Mouse (Mus musculus) small intestine, adult 2 months (tissue): Measurements from ENCODE around the gene Rgn. TPM values are rescaled to one million over a fixed set of nuclear protein-coding genes. Genes with fewer than 3 reads are reported as not detected.

Source experiments
- H3K27ac ChIP-seq: fragments of 200-500 bp; 2 replicates; pipeline ENCODE4 v1.5.1; 2012; ENCODE audit warnings: low read depth, low read length, control low read depth, inconsistent platforms; ENCODE audit not compliant: insufficient read depth
- H3K27me3 ChIP-seq: fragments of 200-500 bp; 2 replicates; pipeline ENCODE4 v1.6.1; 2012; ENCODE audit warnings: mild to moderate bottlenecking, moderate library complexity, low read length, inconsistent platforms; ENCODE audit not compliant: control insufficient read depth, insufficient read depth
- H3K36me3 ChIP-seq: fragments of 200-500 bp; 2 replicates; pipeline ENCODE4 v1.6.1; 2012; ENCODE audit warnings: mild to moderate bottlenecking, low read length, control low read depth, inconsistent platforms; ENCODE audit not compliant: control insufficient read depth, insufficient read depth
- H3K4me1 ChIP-seq: fragments of 200-500 bp; 2 replicates; pipeline ENCODE4 v1.6.1; 2012; ENCODE audit warnings: low read length, inconsistent platforms, mixed read lengths; ENCODE audit not compliant: control insufficient read depth, insufficient read depth, insufficient read length
- H3K4me3 ChIP-seq: fragments of 200-500 bp; 2 replicates; pipeline ENCODE4 v1.5.1; 2012; ENCODE audit warnings: low read depth, mild to moderate bottlenecking, control low read depth, inconsistent platforms, low read length, moderate library complexity
- CTCF ChIP-seq: fragments of 200-500 bp; IDR thresholded peaks from 2 replicates; pipeline ENCODE4 v1.5.1; 2012; ENCODE audit warnings: low read depth, mild to moderate bottlenecking, control low read depth, inconsistent platforms, low read length, moderate library complexity, mixed read lengths; ENCODE audit not compliant: insufficient replicate concordance, insufficient read length; ENCODE audit errors: extremely low read depth
- POLR2A ChIP-seq: fragments of 200-500 bp; IDR thresholded peaks from 2 replicates; pipeline ENCODE4 v1.6.1; 2012; ENCODE audit warnings: low read depth, mild to moderate bottlenecking, control low read depth, inconsistent platforms, low read length, moderate library complexity
- WGBS: fragments of 180-500 bp; shearing (Covaris S2); methylation state at CpG from one replicate; pipeline ENCODE4 v1.1.7; 2018; 5-methylcytosine and 5-hydroxymethylcytosine counted together
- polyA plus RNA-seq: library from polyadenylated mRNA; depleted of rRNA; stranded (reverse); fragments of >200 nt; gene quantifications from 2 replicates; pipeline ENCODE4 v1.2.3, GENCODE M21; 2012; rRNA removed

Gene Rgn
- polyA plus RNA-seq, 1 experiment: 0.15 TPM

GRCm38 (mm10) chrX:20608500-20608899 is 58.9 kb downstream of the Rgn start:
- TF ChIP-seq CTCF (no peak), POLR2A (no peak)
- WGBS: 85% methylated on average over 4 of the region's 4 CpGs
- no peaks in the 10 kb centered on the region for H3K36me3 ChIP-seq

More at GRCm38 (mm10) chrX:20608500-20608899, 58.9 kb downstream of the Rgn start:
- Histone ChIP-seq H3K27me3 (no peaks in the 10 kb centered on the region), H3K27ac (no peak overlapping the region), H3K4me3 (no peak overlapping the region), H3K4me1 (no peaks in the 10 kb centered on the region)

Other genes starting within 250 kb of the Rgn start
- gene Rp2, start 185.3 kb upstream of the Rgn start, polyA plus RNA-seq: 2.1 and 4.8 TPM in 2 replicates
- gene Jade3, start 124.1 kb upstream of the Rgn start, polyA plus RNA-seq: 0.11 and 0.32 TPM in 2 replicates
- 23.3 and 47.4 TPM in 2 replicates for gene Rbm10, start 67.7 kb downstream of the Rgn start, polyA plus RNA-seq
- gene Ndufb11, start 67.8 kb downstream of the Rgn start, polyA plus RNA-seq: 66.5 and 84.3 TPM in 2 replicates
- gene Uba1, start 108.5 kb downstream of the Rgn start, polyA plus RNA-seq: 132 and 255 TPM in 2 replicates
- 81.2 and 137 TPM in 2 replicates for gene Cdk16, start 138.2 kb downstream of the Rgn start, polyA plus RNA-seq
- 1.6 and 3.3 TPM in 2 replicates for gene Usp11, start 154.1 kb downstream of the Rgn start, polyA plus RNA-seq
- gene Araf, start 248.0 kb downstream of the Rgn start, polyA plus RNA-seq: 79.8 and 135 TPM in 2 replicates